Mouse (Mus musculus): ENCODE measurements around the gene Klhl41.

Gene Klhl41

DNA sequence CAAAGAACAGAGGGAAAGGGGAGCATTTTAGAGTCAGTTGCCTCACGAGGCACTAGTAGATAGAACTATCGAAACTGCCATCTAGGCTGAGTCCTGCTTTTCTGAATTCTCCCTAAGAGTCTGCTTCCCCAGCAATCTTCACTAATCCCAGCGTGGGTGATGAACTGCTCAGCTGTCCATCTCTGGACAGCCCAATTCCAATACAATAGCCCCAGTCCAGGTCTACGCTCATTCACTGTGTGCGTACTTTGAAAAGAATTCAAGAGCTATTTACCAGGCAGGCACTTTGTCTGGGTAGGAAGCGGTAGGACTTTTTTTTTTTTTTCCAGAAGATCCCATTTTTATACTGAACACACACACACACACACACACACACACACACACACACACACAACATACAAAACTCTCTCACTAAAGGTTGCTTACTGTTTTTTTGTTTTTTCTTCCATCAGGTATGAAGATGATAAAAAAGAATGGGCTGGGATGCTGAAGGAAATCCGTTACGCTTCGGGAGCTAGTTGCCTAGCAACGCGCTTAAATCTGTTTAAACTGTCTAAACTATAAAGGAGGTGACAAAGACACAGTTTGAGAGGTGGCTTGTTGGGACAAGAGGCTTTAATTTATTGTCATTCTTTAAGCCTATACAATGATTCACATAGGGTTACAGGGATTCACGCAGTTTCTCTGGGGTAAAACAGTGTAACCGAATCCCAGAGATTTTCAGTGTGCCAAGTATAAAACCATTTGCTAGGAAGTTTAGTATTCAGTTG, 13.3 kb downstream of the Klhl41 start:
- no peak for DNase-seq (ENCODE audit: low read depth, low spot score)

DNA sequence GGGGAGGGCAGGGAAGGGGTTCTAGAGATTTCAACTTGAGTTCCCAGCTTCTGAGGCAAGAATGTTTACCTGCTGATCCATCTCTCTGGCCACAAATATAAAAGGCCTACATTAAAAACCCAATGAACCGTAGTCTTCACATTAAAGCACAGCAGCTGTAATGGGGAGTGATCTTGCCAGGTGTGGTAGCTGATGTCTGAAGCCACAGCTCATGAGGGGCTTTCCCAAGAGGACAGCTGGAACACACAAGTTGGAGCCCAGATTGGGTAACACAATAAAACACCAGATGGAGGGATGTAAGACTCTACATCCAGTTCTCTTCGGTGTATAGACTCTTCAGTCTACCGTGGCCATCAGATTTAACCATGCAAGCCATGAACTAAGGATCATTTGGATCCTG, 14.6 kb downstream of the Klhl41 start:
- no peak for DNase-seq (ENCODE audit: low read depth, low spot score)

DNA sequence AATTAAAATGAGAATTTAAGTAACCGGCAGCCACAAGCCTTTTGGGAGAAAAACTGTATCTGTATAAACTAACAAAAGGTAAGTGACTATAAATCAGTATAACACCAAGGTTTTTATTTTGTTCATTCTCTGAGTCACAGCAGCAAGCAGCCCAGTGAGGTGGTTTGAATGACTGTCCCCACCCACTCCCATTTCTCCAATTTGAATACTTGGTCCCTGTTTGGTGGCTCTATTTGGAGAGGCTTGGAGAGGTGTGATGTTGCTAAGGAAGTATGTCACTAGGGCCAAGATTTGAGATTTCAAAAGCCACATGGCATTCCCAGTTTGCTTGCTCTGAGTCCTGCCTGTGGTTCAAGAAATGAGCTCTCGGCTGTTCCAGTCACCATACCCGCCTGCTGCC, 20.3 kb downstream of the Klhl41 start:
- DNase-seq (ENCODE audit: low read depth, low spot score) = no peak

GRCm38 (mm10) chr2:69690843-69691242, 20.9 kb downstream of the Klhl41 start:
- no peak for DNase-seq (ENCODE audit: low read depth, low spot score)

- DNase-seq (ENCODE audit: low read depth, low spot score) = no peak
These were observed 23.6 kb downstream of the Klhl41 start for GRCm38 (mm10) chr2:69693501-69693900.

DNA sequence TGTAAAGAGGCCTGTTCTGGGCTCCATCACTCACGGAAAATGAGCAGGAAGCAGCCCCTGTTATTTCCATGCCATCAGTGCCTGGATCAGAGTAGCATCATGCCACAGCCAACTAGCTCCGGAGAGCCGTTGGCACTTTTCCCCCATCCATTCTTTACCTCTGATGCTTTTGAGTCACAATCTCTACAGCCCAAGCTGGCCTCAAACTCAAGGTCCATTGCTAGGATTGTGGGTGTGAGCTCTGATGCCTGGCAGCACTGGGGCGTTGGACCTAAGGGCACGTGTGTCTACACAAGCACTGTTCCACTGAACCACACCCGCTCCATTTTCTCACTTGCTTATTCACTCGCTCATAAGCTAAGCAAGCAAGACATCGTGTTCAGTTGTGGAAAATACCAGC, 30.5 kb downstream of the Klhl41 start:
- no peak for DNase-seq (ENCODE audit: low read depth, low spot score)

- no peak for DNase-seq (ENCODE audit: low read depth, low spot score)
These were observed 42.3 kb downstream of the Klhl41 start for GRCm38 (mm10) chr2:69712171-69712570.

- peak; percentile 79 for DNase-seq (ENCODE audit: low read depth, low spot score)
These were observed 43.2 kb downstream of the Klhl41 start, which contains the start of gene Fastkd1 for GRCm38 (mm10) chr2:69712981-69713625. Fastkd1 (minus strand) TSS chr2:69713516.

DNA sequence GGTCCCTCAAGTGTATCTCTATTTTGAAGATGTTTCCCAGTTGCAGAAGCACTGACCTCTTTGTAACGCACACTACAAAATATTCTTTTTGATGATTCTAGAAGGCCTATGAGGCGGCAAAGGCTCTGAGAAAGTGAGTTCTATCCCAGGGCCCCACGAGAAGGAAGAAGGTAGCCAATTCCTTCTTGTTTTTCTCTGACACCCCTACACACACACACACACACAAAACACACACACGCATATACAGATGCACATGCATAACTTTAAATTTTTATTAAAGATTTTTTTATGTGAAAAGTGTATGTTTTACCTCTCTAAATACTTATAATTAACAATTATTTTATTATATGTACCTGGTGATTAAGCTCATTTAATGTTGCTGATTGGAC, 43.7 kb downstream of the Klhl41 start:
- DNase-seq (ENCODE audit: low read depth, low spot score) = no peak

GRCm38 (mm10) chr2:69714126-69714525, 44.2 kb downstream of the Klhl41 start:
- no peak for DNase-seq (ENCODE audit: low read depth, low spot score)

DNA sequence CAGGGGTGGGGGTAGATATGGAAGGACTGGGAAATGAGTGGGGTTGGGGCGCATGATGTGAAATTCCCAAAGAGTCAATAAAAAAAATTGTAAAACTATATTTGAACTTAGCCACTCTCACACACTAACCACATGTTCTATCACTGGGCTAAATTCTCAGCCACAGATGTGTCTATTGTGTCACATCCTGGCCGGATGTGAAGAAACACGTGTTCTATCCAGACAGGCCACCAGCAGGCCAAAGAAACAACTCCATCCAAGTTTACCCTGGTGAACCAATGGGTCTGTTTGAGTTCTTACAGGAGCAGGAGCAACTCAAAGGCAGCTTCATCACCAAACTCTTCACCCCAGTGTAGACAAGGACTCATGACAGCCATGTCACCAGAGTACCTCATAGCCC, 46.6 kb downstream of the Klhl41 start:
- no peak for DNase-seq (ENCODE audit: low read depth, low spot score)

GRCm38 (mm10) chr2:69719121-69719520, 49.2 kb downstream of the Klhl41 start:
- DNase-seq (ENCODE audit: low read depth, low spot score) = no peak

- no peak for DNase-seq (ENCODE audit: low read depth, low spot score)
These were observed 52.3 kb downstream of the Klhl41 start, which contains the start of gene Ppig for GRCm38 (mm10) chr2:69722273-69722649. Ppig (plus strand) TSS chr2:69722545.

DNA sequence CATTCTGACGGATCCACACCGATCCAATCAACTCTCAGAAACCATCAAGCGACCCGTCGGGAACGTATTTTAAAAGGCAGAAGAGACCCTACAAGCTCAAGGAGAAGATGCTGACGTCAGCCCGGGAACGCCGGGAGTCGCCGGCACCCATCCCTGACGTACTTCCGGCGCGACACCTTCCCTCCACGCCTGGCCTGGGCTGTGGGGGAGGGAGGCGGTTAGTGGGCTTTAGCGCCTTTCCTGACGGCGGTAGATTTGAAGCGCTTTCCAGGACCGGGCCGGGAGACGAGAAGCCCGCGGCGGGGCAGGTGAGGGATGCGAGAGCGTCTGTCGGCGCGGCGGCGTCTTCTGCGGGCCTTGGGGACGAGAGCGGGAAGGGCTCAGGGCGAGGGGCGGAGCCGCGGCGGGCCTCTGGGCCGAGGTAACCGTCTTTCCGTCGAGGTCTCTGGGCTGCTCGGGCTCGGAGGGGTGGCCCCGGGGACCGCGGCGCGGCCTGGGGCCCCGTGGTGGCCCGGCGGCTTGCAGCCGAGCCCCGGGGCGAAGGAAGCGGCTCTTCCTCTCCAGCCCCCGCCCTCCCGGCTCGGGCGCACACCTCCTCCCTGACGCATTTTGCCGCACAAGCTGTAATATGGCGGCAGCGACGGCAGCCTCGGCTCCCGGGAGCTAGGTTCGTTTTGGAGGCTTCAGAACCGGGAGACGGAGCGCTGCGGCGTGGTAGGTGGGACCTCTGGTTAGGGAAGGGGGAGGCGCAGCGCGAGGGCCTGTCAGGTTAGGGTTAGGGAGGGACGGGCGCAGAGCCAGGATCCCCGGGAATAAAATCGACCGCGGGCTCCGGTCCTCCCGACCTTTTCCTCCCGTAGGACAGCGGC, 53.0 kb downstream of the Klhl41 start:
- peak; percentile 85 for DNase-seq (ENCODE audit: low read depth, low spot score)

DNA sequence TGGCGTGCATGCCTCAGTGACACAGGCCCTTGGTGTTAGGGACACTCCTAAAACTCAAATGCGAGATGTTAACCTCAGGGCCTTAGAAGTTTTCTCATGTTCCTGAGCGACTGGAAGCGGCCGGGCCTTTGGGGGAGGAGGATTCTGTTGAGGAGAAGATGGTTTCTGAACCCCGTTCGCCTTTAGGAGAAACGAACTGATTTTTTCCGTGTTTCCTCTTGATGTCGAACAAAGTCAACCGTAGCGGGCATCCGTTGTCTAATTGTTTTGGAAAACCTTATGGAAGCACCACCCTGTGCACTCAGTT, 53.6 kb downstream of the Klhl41 start:
- DNase-seq (ENCODE audit: low read depth, low spot score) = no peak

Data from skeletal muscle tissue, adult 2 months (tissue).